Comparison of ENCODE assay signal across 9 mouse cellular contexts in the genomic region with DNA sequence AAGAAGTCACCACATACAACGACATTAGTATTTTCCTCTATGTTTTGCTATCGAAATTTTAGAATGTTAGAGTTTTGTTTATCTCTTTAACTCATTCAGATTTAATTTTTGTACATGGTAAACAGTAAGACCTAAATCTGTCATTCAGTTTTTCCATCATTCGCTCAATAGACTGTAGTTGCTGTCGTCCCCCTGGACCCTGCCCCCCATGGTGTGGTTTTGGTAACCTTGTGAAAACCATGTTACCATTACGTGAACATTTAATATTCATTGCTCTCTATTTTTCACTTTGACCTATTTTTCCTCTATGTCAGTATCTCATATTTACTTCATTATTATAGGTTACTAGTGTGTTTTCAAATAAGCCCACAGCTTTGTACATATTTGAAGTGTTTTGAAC. TPM values are rescaled to one million over a fixed set of nuclear protein-coding genes. Genes with fewer than 3 reads are reported as not detected.
DNase-seq lines count a peak whose midpoint lies in the region; ATAC-seq and TF ChIP-seq lines count a peak whose summit lies in the region.
"Had no signal": no experiment of that assay in that cellular context is flagged by ENCODE, and none has a peak within 500 bp of the region (broad histone marks: within the 10 kb centered on the region; RNA-seq: fewer than 3 reads in every experiment).

No protein-coding gene starts in this region.

- no peak for TF ChIP-seq EP300 in stomach, postnatal 0 days (optimal IDR thresholded peaks at IDR 0.05)

- H3K36me3 ChIP-seq in erythroblast, embryonic 14.5 days (ENCODE audit: control insufficient read depth) = no peaks in the 10 kb centered on the region
- H3K36me3 ChIP-seq in thymus, adult 2 months (ENCODE audit: control insufficient read depth, insufficient read depth, low read length) = no peaks in the 10 kb centered on the region
- H3K36me3 ChIP-seq in limb, embryonic 14.5 days (ENCODE audit: control insufficient read depth, insufficient read depth, low read length) = no peaks in the 10 kb centered on the region
- no peaks in the 10 kb centered on the region for H3K36me3 ChIP-seq in stomach, postnatal 0 days (ENCODE audit: control insufficient read depth, insufficient read depth, low read length)

- peaks cover 33% of the 10 kb centered on the region for H3K4me1 ChIP-seq in erythroblast, embryonic 14.5 days (ENCODE audit: control insufficient read depth)
- H3K4me1 ChIP-seq in thymus, adult 2 months (replicated peaks; ENCODE audit: control insufficient read depth, insufficient read depth, low read length) = peaks cover 17% of the 10 kb centered on the region
- H3K4me1 ChIP-seq in limb, embryonic 14.5 days (ENCODE audit: control insufficient read depth, insufficient read depth, low read length) = no peaks in the 10 kb centered on the region
- no peaks in the 10 kb centered on the region for H3K4me1 ChIP-seq in stomach, postnatal 0 days (replicated peaks; ENCODE audit: control insufficient read depth, insufficient read depth)

- DNase-seq in thymus, adult 2 months = no peak
- DNase-seq in thymus, postnatal 25 days = no peak
- no peak for DNase-seq in limb, embryonic 14.5 days (ENCODE audit: low spot score)
- no peak for DNase-seq in stomach, postnatal 0 days (ENCODE audit: low spot score)
- DNase-seq in thymus, postnatal 0 days (ENCODE audit: low spot score) = no peak
- no peak for DNase-seq in gastrocnemius, postnatal 10 days

- peak overlapping the region; percentile 42 for H3K4me2 ChIP-seq in limb, embryonic 14.5 days (replicated peaks; ENCODE audit: low read depth, low read length, severe bottlenecking)
- H3K4me2 ChIP-seq in stomach, postnatal 0 days (replicated peaks; ENCODE audit: low read depth) = peak overlapping the region; percentile 32

- TF ChIP-seq POLR2A in thymus, adult 2 months (IDR thresholded peaks at IDR 0.05; ENCODE audit: control insufficient read depth, extremely low read depth, insufficient read depth, low read length, poor library complexity) = no peak
- no peak for TF ChIP-seq POLR2A in limb, embryonic 14.5 days (IDR thresholded peaks at IDR 0.05; ENCODE audit: borderline replicate concordance, extremely low read depth, insufficient read depth, insufficient read length)

- H3K27ac ChIP-seq in thymus, adult 2 months (ENCODE audit: control insufficient read depth, insufficient read depth, low read length) = no peak overlapping the region
- H3K27ac ChIP-seq in limb, embryonic 14.5 days (replicated peaks; ENCODE audit: low read depth, low read length) = no peak overlapping the region
- H3K27ac ChIP-seq in stomach, postnatal 0 days (replicated peaks) = no peak overlapping the region

- no peaks in the 10 kb centered on the region for H3K9me3 ChIP-seq in erythroblast, embryonic 14.5 days (ENCODE audit: control insufficient read depth, low read length)
- no peaks in the 10 kb centered on the region for H3K9me3 ChIP-seq in limb, embryonic 14.5 days (ENCODE audit: control insufficient read depth, low read length)
- H3K9me3 ChIP-seq in stomach, postnatal 0 days (ENCODE audit: control insufficient read depth, low read length) = no peaks in the 10 kb centered on the region

- no peak for TF ChIP-seq CTCF in thymus, adult 2 months (IDR thresholded peaks at IDR 0.05; ENCODE audit: borderline replicate concordance, control insufficient read depth, extremely low read depth, insufficient read depth, low read length, poor library complexity)
- TF ChIP-seq CTCF in stomach, postnatal 0 days (IDR thresholded peaks at IDR 0.05; ENCODE audit: low read depth) = no peak

- no peak for ATAC-seq in erythroblast, adult 5-6 weeks (replicated peaks; ENCODE audit: low FRiP score, poor library complexity, severe bottlenecking)
- ATAC-seq in limb, embryonic 14.5 days (ENCODE audit: low FRiP score, low read depth) = no peak
- ATAC-seq in stomach, postnatal 0 days (ENCODE audit: low FRiP score, low TSS enrichment) = no peak

- peak overlapping the region; percentile 72 for H3K4me3 ChIP-seq in erythroblast, embryonic 14.5 days (replicated peaks)
- H3K4me3 ChIP-seq in thymus, adult 2 months (ENCODE audit: control insufficient read depth, insufficient read depth, low read length) = 0 out of 2 replicates have a peak overlapping the region, but pooled peaks have one; percentile 80
- H3K4me3 ChIP-seq in limb, embryonic 14.5 days (replicated peaks; ENCODE audit: low read length) = peak overlapping the region; percentile 52
- peak overlapping the region; percentile 24 for H3K4me3 ChIP-seq in stomach, postnatal 0 days (ENCODE audit: low read depth, low read length)

- no peak overlapping the region; the same call in 1 of the 2 replicates for H3K9ac ChIP-seq in limb, embryonic 14.5 days (ENCODE audit: low read depth, low read length, severe bottlenecking)
- H3K9ac ChIP-seq in stomach, postnatal 0 days (ENCODE audit: low read length) = no peak overlapping the region

- 8% methylated on average over 5 of the region's 5 CpGs for WGBS in thymus, adult 2 months
- 19% methylated on average over 5 of the region's 5 CpGs for WGBS in limb, embryonic 14.5 days
- 19% methylated on average over 5 of the region's 5 CpGs for WGBS in stomach, postnatal 0 days

- H3K27me3 ChIP-seq in erythroblast, embryonic 14.5 days (ENCODE audit: control insufficient read depth) = no peaks in the 10 kb centered on the region
- no peaks in the 10 kb centered on the region for H3K27me3 ChIP-seq in thymus, adult 2 months (ENCODE audit: control insufficient read depth, insufficient read depth, low read length)
- H3K27me3 ChIP-seq in limb, embryonic 14.5 days (ENCODE audit: control insufficient read depth, insufficient read depth, low read length) = no peaks in the 10 kb centered on the region
- no peaks in the 10 kb centered on the region for H3K27me3 ChIP-seq in stomach, postnatal 0 days (ENCODE audit: control insufficient read depth, insufficient read depth, low read length)

RNA-seq across cellular contexts. Expression of a gene that starts 24.4 kb away (rescaled TPM):
- polyA plus RNA-seq in erythroblast, embryonic 14.5 days (2012) = not detected in 2 replicates
- not detected in 2 replicates for total RNA-seq in erythroblast, adult 5-6 weeks (2015; ENCODE audit: low replicate concordance)
- total RNA-seq in erythroblast, adult 5-6 weeks (2017; ENCODE audit: low replicate concordance) = 0.68 and 1.8 TPM in 2 replicates
- 0.96 and 2.6 TPM in 2 replicates for polyA plus RNA-seq in thymus, adult 2 months (2012; rRNA removed)
- 0.15 TPM in 1 of 2 replicates, not detected in the other for polyA plus RNA-seq in limb, embryonic 14.5 days (2012; rRNA removed)
- 0.14 TPM in 1 of 2 replicates, not detected in the other for polyA plus RNA-seq in limb, embryonic 14.5 days (2014; fragmentation: Nextera tagmentation; extraction: Ambion mirVana)
- polyA plus RNA-seq in stomach, postnatal 0 days (2015; fragmentation: Nextera tagmentation; extraction: Ambion mirVana) = 0.07 and 0.18 TPM in 2 replicates
- 1.5 and 1.6 TPM in 2 replicates for polyA plus RNA-seq in thymus, postnatal 0 days (2015; fragmentation: Nextera tagmentation; extraction: Ambion mirVana)
- under 1 TPM in 1 of 2 experiments, not detected in 1; 0.14 TPM for total RNA-seq in gastrocnemius, postnatal 10 days (2021)
- total RNA-seq: left cerebral cortex, postnatal 10 days had no signal

RNA-seq across cellular contexts. Expression of a gene that starts 41.7 kb away (rescaled TPM):
- polyA plus RNA-seq in erythroblast, embryonic 14.5 days (2012) = not detected in 2 replicates
- not detected in 2 replicates for total RNA-seq in erythroblast, adult 5-6 weeks (2015; ENCODE audit: low replicate concordance)
- not detected in 2 replicates for total RNA-seq in erythroblast, adult 5-6 weeks (2017; ENCODE audit: low replicate concordance)
- polyA plus RNA-seq in thymus, adult 2 months (2012; rRNA removed) = not detected in 2 replicates
- polyA plus RNA-seq in limb, embryonic 14.5 days (2012; rRNA removed) = not detected in 2 replicates
- not detected in 2 replicates for polyA plus RNA-seq in limb, embryonic 14.5 days (2014; fragmentation: Nextera tagmentation; extraction: Ambion mirVana)
- polyA plus RNA-seq in stomach, postnatal 0 days (2015; fragmentation: Nextera tagmentation; extraction: Ambion mirVana) = not detected in 2 replicates
- not detected in 2 replicates for polyA plus RNA-seq in thymus, postnatal 0 days (2015; fragmentation: Nextera tagmentation; extraction: Ambion mirVana)
- total RNA-seq in gastrocnemius, postnatal 10 days (2021) = not detected

Comparison
In these comparisons a context has a peak if more than half of its experiments do, and no peak if none do; other contexts are left out.
1. H3K4me3 ChIP-seq: peak in every context shown above with its lines; median percentile 80 in thymus, adult 2 months; 72 in erythroblast, embryonic 14.5 days; 52 in limb, embryonic 14.5 days; 24 in stomach, postnatal 0 days.